Comparison of ENCODE assay signal across 48 mouse cellular contexts in genomic region chr12:111207641-111208040, GRCm38 (mm10). TPM values are rescaled to one million over a fixed set of nuclear protein-coding genes. Genes with fewer than 3 reads are reported as not detected.
"Had no signal": no experiment of that assay in that cellular context is flagged by ENCODE, and none has a peak within 500 bp of the region (broad histone marks: within the 10 kb centered on the region; RNA-seq: fewer than 3 reads in every experiment).

No protein-coding gene starts in this region.

- H3K4me1 ChIP-seq: heart, embryonic 10.5 days; heart, embryonic 15.5 days; intestine, embryonic 15.5 days; kidney, embryonic 15.5 days had no signal

- H3K4me3 ChIP-seq: heart, embryonic 10.5 days; heart, embryonic 12.5 days; heart, embryonic 13.5 days; heart, embryonic 15.5 days; hindbrain, embryonic 10.5 days; hindbrain, embryonic 12.5 days; hindbrain, embryonic 13.5 days; hindbrain, embryonic 15.5 days; intestine, embryonic 15.5 days; kidney, embryonic 15.5 days; left cerebral cortex, adult 2 months had no signal

- DNase-seq: heart, postnatal 14 days; heart, postnatal 36 days; heart, postnatal 4 days; kidney, adult 11 months; kidney, adult 18-20 months; kidney, adult 2 months; kidney, adult 8-10 months; kidney, adult 9 months; kidney, postnatal 10 days; kidney, postnatal 14 days; kidney, postnatal 25 days; kidney, postnatal 36 days; kidney, postnatal 4 days; layer of hippocampus, adult 9-11 months; layer of hippocampus, postnatal 36 days had no signal

- H3K27me3 ChIP-seq: heart, embryonic 12.5 days; heart, embryonic 13.5 days; heart, embryonic 15.5 days; hindbrain, embryonic 12.5 days; hindbrain, embryonic 13.5 days; hindbrain, embryonic 15.5 days; intestine, embryonic 15.5 days; kidney, embryonic 15.5 days had no signal

- H3K9ac ChIP-seq: heart, embryonic 12.5 days; heart, embryonic 13.5 days; heart, embryonic 15.5 days; hindbrain, embryonic 12.5 days; hindbrain, embryonic 13.5 days; hindbrain, embryonic 14.5 days; hindbrain, embryonic 15.5 days; intestine, embryonic 15.5 days; kidney, embryonic 15.5 days had no signal

- H3K27ac ChIP-seq: heart, embryonic 10.5 days; heart, embryonic 13.5 days; heart, embryonic 15.5 days; hindbrain, embryonic 10.5 days; hindbrain, embryonic 12.5 days; hindbrain, embryonic 13.5 days; hindbrain, embryonic 14.5 days; hindbrain, embryonic 15.5 days; hindbrain, postnatal 0 days; intestine, embryonic 15.5 days; kidney, embryonic 15.5 days; kidney, postnatal 0 days; left cerebral cortex, adult 2 months had no signal

- H3K9me3 ChIP-seq: heart, embryonic 10.5 days; heart, embryonic 12.5 days; heart, embryonic 13.5 days; heart, embryonic 15.5 days; hindbrain, embryonic 10.5 days; hindbrain, embryonic 12.5 days; hindbrain, embryonic 13.5 days; hindbrain, embryonic 15.5 days; intestine, embryonic 15.5 days; kidney, embryonic 15.5 days had no signal

- H3K36me3 ChIP-seq: heart, embryonic 10.5 days; heart, embryonic 12.5 days; heart, embryonic 13.5 days; heart, embryonic 15.5 days; hindbrain, embryonic 12.5 days; hindbrain, embryonic 15.5 days; kidney, embryonic 15.5 days had no signal

RNA-seq across cellular contexts. Expression of gene 4930595D18Rik, which starts 23.4 kb away (rescaled TPM):
- total RNA-seq: heart, postnatal 14 days; heart, postnatal 25 days; heart, postnatal 36 days; heart, postnatal 4 days; hematopoietic stem cell, adult 5-6 weeks; hindbrain, postnatal 0 days; layer of hippocampus, adult 18-20 months; layer of hippocampus, adult 8-10 months; layer of hippocampus, postnatal 10 days; layer of hippocampus, postnatal 25 days; layer of hippocampus, postnatal 36 days; left cerebral cortex, adult 18-20 months; left cerebral cortex, adult 2 months; left cerebral cortex, adult 8-10 months had no signal
- polyA plus RNA-seq: heart, embryonic 10.5 days; heart, embryonic 11.5 days; heart, embryonic 12.5 days; heart, embryonic 13.5 days; heart, embryonic 14.5 days; heart, embryonic 15.5 days; heart, embryonic 16.5 days; heart, postnatal 0 days; hindbrain, embryonic 10.5 days; hindbrain, embryonic 11.5 days; hindbrain, embryonic 12.5 days; hindbrain, embryonic 14.5 days; hindbrain, embryonic 15.5 days; hindbrain, postnatal 0 days; intestine, embryonic 14.5 days; intestine, embryonic 15.5 days; intestine, embryonic 16.5 days; intestine, postnatal 0 days; kidney, adult 2 months; kidney, embryonic 14.5 days; kidney, embryonic 15.5 days; kidney, embryonic 16.5 days; kidney, postnatal 0 days; large intestine, adult 2 months had no signal
